Mouse (Mus musculus) fibroblast of lung, adult 2 months (primary cell): ENCODE results near the gene Ccdc13.

ENCODE experiments used
- DNase-seq: peaks from one replicate; pipeline ENCODE4 v3.0.0-alpha.2; 2011; ENCODE audit warnings: low read depth

Gene Ccdc13

DNA sequence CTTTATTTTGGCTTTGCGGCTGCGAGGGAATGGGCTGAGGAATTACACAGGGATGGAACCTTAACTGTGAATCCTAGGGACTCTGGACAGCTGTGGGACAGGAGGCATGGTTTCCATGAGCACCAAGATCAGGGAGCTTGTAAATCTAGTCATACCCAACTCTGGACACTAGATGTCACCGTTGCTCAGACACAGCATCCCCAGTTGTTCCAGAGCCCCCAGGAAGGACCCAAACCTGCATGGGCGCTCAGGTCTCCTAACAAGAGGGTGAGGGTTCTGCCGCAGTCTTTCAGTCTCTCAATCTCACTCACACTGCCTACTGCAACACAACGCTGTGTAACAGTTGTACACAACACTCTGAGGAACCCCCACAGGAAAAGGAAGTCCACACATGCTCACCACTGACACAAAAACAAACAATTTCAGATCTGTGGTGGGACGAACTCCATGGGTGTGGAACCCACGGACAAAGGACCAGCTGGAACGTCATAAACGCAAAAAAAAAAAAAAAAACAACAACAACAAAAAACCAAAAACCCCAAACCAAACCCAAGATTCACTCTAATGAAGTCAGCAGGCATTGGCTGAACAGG lies 7.4 kb upstream of the Ccdc13 start:
- DNase-seq: no peak

DNA sequence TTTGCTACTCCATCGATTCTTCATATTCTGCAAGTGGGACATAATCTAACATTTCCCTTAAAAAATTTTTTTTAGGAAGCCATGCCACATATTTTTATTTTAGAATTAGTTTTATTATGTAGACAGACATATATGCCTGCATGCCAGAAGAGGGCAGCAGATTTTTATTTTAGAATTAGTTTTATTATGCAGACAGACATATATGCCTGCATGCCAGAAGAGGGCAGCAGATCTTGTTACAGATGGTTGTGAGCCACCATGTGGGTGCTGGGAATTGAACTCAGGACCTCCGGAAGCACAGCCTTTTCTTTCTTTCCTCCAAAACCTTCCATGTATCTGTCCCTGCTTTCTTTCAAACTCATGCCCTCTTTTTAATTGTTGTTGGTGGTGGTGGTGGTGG lies 3.7 kb upstream of the Ccdc13 start:
- DNase-seq: no peak

GRCm38 (mm10) chr9:121839622-121839965 lies 333 bp upstream of the Ccdc13 start:
- DNase-seq: no peak

DNA sequence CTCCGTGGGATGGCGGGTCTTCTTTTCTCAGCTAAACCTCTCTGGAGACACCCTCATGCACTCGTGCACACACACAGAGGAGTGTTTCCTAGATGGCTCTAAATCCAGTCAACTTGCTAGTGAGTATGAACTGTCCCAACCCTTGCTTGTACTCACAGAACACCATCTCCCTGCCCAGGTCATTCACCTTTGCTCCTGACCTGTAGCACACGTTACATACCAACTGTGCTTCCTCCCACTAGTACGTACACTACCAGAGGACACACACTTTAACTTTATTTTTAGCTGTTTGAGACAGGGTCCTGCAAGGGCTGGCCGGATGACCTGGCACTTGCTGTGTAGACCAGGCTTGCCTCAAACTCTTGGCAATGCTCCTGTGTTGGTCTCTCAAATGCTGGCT lies 1.3 kb downstream of the Ccdc13 start:
- DNase-seq: no peak

DNA sequence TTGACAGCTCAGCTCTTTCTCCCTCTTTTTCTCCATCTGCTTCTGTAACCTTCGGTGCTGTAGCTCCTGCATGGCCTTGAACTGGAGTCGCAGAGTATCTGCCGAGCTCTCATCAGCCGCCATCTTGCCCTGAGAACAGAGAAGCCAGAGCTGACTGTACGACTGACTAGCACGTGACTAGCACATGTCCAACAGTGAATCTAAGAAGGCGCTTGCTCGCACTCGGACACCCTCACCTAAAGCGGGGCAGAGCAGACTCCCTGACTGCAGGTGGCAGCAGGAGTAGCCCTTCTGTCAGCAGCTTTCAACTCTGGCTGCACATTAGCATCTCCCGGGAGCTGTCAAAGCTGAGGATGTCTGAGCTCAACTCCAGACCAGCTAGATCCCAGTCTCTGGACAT lies 5.4 kb downstream of the Ccdc13 start:
- no peak for DNase-seq

DNA sequence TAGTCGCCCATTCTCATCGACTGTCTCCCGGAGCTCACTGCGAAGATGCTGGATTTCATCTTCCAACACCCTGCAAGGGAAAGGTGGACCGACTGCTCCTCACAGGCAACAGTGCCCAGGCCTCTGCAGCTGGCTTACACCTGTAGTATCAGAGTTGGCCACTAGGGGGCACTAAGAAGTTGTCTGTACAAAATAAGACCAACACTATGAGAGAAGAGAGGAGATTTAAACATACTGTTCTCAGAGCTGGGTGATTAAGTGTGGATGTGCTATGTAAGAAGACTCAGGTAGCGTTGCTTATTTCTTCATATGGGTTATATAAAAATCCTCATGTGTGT lies 8.3 kb downstream of the Ccdc13 start:
- no peak for DNase-seq

DNA sequence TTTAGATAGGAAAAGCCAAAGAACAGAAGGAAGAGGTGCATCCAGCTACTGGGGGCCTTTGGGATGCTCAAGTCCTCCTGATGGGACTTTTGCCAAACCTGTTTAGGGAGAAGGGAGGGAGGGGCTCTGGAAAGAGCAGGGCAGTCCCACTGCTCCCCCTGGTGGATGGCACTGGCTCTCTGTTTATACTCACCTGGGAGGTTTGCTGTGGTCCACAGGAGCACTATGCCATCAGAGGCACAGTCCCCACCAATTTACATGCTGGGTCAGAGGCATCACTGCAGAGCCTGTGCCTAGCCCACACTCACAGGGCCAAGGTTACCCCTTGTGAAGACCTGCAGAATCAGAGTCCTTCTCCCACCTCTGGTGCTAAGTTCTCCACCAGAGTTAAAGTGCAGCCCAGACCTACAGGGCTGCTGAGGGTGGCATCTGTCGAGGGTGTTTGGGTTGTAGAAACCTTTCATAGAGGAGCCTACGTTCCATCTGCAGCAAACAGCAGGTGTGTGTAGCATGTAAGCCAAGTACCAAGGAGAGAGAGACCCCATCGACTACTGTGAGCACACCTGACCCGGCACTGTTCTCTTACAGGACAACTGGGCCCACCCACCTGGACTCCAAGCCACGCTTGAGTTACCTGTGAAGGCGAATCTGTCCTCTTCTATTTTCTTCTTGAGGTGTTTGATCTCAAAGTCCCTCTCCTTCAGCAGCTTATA lies 8.9 kb downstream of the Ccdc13 start:
- no peak for DNase-seq

DNA sequence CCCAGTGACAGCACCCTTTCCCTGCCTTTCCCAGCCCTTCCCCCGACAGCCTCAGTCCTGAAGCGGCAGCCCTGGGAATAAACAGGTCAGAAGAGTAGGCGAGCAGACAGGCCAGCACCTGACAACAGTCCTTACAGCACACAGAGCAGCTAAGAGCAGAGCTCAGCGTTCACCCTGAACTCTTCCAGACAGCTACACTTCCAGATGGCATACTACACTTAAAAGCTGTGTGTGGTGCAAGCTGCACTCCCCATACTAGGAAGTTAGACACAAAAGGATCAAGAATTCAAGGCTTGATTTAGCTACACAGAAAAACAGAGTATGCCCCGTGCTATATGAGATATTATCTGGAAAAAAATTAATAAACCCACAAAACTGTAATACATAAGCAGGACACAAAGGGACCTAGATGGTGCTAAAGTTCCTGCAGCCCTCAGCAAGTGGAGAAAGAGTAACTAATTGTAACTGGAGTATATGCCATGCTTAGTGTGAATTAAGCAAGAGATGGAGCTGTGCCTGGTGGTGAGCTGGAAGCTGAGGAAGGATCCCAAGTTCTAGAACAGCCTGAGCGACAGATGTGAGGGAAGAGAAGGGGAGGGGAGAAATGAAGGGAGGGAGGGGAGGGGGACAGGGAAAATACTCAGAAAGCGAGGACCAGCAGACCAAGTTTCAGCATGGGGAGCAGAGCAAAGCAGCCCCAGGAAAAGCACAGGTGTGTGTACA lies 9.8 kb downstream of the Ccdc13 start:
- DNase-seq: no peak

GRCm38 (mm10) chr9:121828314-121828713 lies 10.9 kb downstream of the Ccdc13 start:
- no peak for DNase-seq

DNA sequence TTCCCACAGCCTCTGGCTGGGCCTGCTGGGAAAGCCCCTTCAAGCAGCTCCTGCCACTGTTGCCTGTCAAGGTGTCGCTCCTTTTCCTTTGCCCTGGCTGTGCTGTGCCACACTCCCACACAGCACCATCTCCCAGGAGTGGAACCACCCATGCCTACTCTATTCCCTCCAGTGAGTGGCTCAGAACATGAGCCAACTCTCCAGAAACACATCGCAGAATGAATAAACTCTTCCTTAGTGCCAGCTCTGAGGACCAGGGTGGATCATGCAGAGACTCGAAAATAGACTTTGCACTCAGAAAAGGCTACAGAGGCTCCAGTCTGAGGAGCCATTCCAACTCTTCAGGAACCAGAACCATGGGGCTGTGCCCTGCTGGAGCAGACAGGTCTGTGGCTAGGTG lies 12.9 kb downstream of the Ccdc13 start:
- DNase-seq: no peak

DNA sequence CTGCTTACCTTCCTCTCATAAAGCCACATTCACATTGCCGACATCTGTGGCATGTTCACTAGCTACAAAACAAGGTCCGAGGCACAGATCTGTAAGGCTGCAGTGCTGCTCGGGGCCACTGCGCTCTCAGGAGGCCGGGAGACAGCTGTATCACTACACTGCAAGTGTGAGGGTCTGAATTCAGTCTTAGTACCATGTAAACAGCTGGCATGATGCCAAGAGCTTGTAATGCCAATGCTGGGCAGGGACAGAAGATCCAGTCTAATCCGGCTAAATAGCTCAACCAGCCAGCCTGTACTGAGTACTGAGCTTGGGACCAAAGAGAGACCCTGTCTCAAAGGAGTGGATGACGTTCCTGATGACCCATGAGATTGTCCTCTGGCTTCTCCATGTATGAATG lies 15.3 kb downstream of the Ccdc13 start:
- no peak for DNase-seq

GRCm38 (mm10) chr9:121823051-121823450 lies 16.2 kb downstream of the Ccdc13 start:
- no peak for DNase-seq

GRCm38 (mm10) chr9:121822585-121822991 lies 16.7 kb downstream of the Ccdc13 start:
- DNase-seq: no peak

- DNase-seq: no peak
These were observed 18.5 kb downstream of the Ccdc13 start for GRCm38 (mm10) chr9:121820765-121821164.

DNA sequence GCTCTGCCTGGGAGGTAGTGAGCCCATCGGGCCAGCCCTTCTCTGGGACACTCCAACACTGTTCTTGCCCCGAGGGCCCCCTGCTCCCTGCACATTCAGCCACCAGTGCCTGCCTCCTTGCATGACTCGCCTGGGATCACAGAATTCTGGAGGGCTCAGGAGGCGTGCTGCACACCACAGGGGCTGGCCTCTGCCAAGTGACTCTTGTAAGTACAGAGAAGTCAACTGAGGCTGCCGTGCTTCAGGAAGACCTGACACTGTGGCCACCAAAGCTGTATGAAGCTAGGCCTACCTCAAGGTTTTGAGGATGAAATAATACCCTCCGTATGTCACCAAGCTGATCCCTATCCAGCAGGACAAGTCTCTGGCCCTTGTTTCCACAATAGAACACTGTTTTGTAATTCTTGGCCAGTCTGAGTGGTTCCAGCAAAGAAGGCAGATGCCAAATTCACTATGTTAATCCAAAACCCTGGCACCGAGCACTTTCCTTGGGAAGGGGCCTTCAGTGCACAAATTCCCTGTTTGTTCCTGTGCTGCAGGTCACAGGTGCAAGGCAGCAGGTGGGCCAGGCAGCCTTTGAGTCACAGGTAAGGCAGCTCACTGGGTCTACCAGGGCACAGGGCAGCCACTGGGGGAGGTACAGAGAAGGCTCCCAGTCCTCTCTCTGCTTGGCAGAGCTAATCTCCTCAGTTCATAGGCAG lies 19.3 kb downstream of the Ccdc13 start:
- no peak for DNase-seq

- DNase-seq: peak; percentile 73
These were observed 20.0 kb downstream of the Ccdc13 start for GRCm38 (mm10) chr9:121819073-121819770.

- no peak for DNase-seq
These were observed 24.1 kb downstream of the Ccdc13 start for GRCm38 (mm10) chr9:121815183-121815582.

DNA sequence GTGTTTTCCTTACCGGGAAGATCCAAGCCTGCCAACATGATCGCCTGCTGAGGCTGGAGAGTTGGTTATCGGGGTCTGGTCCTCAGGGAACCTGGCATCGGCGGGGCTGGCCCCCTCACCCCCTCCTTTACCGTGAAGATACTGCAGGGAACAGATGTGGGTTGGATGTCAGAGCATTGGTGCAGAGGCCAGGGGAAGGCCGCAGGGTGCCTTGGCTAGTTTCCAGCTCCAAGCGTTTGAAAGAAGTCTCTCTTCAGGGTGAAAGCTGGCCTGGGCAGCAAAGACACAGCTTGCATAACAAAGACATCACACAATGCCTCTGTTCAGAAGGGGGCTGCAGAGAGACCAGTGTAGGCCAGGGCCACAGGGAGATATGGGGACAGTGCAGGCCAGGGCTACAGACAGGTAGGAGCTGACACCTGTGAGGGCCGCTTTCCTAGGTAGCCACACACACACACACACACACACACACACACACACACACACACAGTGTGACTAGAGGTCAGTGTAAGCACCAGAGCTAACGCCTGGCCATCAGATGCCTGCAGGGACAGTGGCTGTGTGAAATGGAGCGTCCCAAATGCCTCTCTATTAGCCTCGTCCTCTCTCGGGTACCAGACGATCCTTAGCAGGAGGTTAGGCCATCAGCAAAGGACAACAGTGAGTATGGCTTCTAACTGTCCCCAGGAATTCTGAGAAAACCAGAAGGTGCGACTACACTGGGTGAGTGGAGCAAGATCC lies 29.0 kb downstream of the Ccdc13 start:
- DNase-seq: no peak

GRCm38 (mm10) chr9:121808511-121808910 lies 30.8 kb downstream of the Ccdc13 start:
- DNase-seq: no peak

GRCm38 (mm10) chr9:121807947-121808346 lies 31.3 kb downstream of the Ccdc13 start:
- DNase-seq: no peak

DNA sequence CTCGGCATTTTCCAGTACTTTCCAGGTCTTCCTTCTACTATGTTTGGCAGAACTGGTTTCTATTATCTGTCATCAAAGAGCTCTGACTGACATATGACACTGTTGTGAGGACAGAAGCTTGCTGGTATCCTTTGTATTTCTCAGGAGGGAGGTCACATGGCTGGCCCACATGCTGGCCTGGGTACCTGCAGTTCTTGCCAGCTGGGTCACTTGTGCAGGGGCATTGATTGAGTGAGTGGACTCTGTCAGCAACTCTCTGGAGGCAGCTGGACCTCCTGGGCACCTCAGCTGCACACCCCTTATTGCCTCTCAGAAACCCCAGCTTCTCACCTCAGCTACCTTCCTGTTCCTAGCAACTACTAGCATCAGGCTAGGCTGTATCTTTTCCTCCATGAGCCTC lies 31.7 kb downstream of the Ccdc13 start:
- DNase-seq: no peak

- no peak for DNase-seq
These were observed 36.5 kb downstream of the Ccdc13 start for GRCm38 (mm10) chr9:121802747-121803146.
